Mouse (Mus musculus): ENCODE results near the gene Adam19.

GRCm38 (mm10) chr11:46116510-46116909 lies 60.7 kb downstream of the Adam19 start:
- TF ChIP-seq CTCF (IDR thresholded peaks at IDR 0.05; ENCODE audit: borderline replicate concordance, insufficient read depth, low read depth, low read length), result no peak
- no peak for TF ChIP-seq POLR2A (IDR thresholded peaks at IDR 0.05; ENCODE audit: borderline replicate concordance, insufficient read depth, low read length)
